Mouse (Mus musculus): ENCODE measurements around the gene Snrpa1. TPM values are rescaled to one million over a fixed set of nuclear protein-coding genes. Genes with fewer than 3 reads are reported as not detected.

The Snrpa1 gene
- total and polyA plus RNA-seq, 3 experiments: 92.9 to 157 (median 130) TPM

DNA sequence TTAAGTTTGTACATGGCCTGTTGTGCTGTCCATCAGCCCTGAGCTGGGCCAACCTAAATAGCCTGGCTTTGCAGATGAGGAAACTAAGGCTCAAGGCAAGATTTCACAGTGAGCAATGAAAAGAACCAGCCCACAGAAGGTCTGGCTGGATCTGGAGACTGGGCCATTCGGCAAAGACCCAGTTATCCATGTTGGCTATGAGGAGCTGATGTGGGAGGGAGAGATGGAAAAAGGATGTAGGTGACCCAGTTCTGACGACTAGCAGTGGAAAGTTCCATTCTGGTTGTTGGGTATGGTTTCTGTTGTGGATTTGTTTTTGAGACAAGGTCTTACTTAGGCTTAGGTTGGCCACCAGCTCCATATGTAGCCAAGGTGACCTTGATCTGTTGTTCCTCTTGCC is 29.3 kb downstream of the Snrpa1 start:
- DNase-seq (ENCODE audit: low spot score) (no peak), ATAC-seq (ENCODE audit: extremely low read depth, insufficient number of reproducible peaks, low FRiP score, poor library complexity, severe bottlenecking) (no peak)
- Histone ChIP-seq H3K9me3 (replicated peaks) (no peaks in the 10 kb centered on the region), H3K4me1 (ENCODE audit: insufficient read depth, low read depth, low read length) (0 out of 2 replicates have a peak, but pooled peaks cover 3% of the 10 kb centered on the region), H3K4me3 (ENCODE audit: low read depth, low read length) (no peak overlapping the region), H3K27me3 (ENCODE audit: insufficient read depth, low read length) (no peaks in the 10 kb centered on the region), H3K36me3 (replicated peaks) (peaks cover 95% of the 10 kb centered on the region)
- TF ChIP-seq TAL1 (conservative IDR thresholded peaks at IDR 0.05; ENCODE audit: low read depth, low read length): no peak
- TF ChIP-seq CTCF (IDR thresholded peaks at IDR 0.05; ENCODE audit: low read depth, low read length): no peak
- TF ChIP-seq POLR2AphosphoS5 (IDR thresholded peaks at IDR 0.05; ENCODE audit: insufficient replicate concordance, low read depth, low read length): no peak
- TF ChIP-seq GATA2 (IDR thresholded peaks at IDR 0.05; ENCODE audit: borderline replicate concordance, low read depth, low read length): no peak
- no peak for TF ChIP-seq GATA1 (IDR thresholded peaks at IDR 0.05; ENCODE audit: borderline replicate concordance, low read length)

DNA sequence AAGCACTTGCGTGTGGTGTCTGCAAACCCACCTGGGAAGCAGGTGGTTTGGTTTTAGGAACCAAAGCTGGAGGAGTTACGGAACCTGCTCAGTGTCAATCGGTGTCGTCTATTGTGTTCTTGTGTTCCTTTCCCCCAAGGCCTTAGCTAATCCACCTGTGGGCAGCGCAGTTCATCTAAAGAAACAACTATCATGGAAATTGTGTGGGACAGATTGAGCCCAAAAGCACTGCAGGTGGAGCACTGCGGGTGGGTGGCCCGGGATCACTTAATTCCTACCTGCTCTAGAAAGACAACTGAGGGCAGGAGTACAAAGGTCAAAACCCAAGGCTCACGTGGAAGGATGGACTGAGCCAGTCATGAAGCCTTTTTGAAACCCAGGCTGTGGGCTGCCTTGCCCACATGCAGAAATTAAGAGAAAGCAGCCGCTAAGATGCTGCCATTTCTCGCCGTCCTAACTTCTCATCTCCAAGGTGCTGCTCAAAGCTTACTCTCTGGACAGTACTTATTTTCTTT is 31.9 kb downstream of the Snrpa1 start:
- DNase-seq (ENCODE audit: low spot score): no peak
- Histone ChIP-seq H3K36me3 (replicated peaks) (peaks cover 68% of the 10 kb centered on the region), H3K4me3 (ENCODE audit: low read depth, low read length) (no peak overlapping the region), H3K9me3 (replicated peaks) (no peaks in the 10 kb centered on the region), H3K27me3 (ENCODE audit: insufficient read depth, low read length) (peaks cover 10% of the 10 kb centered on the region), H3K4me1 (ENCODE audit: insufficient read depth, low read depth, low read length) (no peaks in the 10 kb centered on the region)
- no peak for ATAC-seq (ENCODE audit: extremely low read depth, insufficient number of reproducible peaks, low FRiP score, poor library complexity, severe bottlenecking)
- TF ChIP-seq GATA2 (IDR thresholded peaks at IDR 0.05; ENCODE audit: borderline replicate concordance, low read depth, low read length) (no peak), GATA1 (IDR thresholded peaks at IDR 0.05; ENCODE audit: borderline replicate concordance, low read length) (no peak), CTCF (IDR thresholded peaks at IDR 0.05; ENCODE audit: low read depth, low read length) (no peak), TAL1 (conservative IDR thresholded peaks at IDR 0.05; ENCODE audit: low read depth, low read length) (no peak), POLR2AphosphoS5 (IDR thresholded peaks at IDR 0.05; ENCODE audit: insufficient replicate concordance, low read depth, low read length) (no peak)

DNA sequence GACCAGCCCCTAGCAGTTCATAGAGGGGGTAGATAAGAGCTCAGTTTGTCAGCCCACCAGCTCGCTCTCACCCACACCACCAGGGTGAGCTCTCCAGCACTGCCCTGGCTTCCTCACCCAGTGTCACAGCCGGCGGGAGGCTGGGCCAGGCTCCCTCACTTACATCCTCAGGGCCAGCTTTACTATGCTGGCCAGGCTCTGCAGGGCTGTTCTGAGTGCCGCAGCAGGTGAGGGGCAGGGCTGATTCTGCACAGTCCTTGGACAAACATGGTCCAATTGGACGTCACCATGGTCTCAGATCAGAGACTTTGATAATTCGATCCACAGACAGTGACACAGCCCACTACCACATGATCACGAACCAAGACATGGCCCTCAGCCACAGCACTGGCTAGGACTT is 32.8 kb downstream of the Snrpa1 start:
- TF ChIP-seq POLR2AphosphoS5 (IDR thresholded peaks at IDR 0.05; ENCODE audit: insufficient replicate concordance, low read depth, low read length) (no peak), GATA2 (IDR thresholded peaks at IDR 0.05; ENCODE audit: borderline replicate concordance, low read depth, low read length) (no peak), GATA1 (IDR thresholded peaks at IDR 0.05; ENCODE audit: borderline replicate concordance, low read length) (no peak), TAL1 (conservative IDR thresholded peaks at IDR 0.05; ENCODE audit: low read depth, low read length) (no peak), CTCF (IDR thresholded peaks at IDR 0.05; ENCODE audit: low read depth, low read length) (no peak)
- DNase-seq (ENCODE audit: low spot score) (no peak), ATAC-seq (ENCODE audit: extremely low read depth, insufficient number of reproducible peaks, low FRiP score, poor library complexity, severe bottlenecking) (no peak)
- H3K4me1 ChIP-seq (ENCODE audit: insufficient read depth, low read depth, low read length): peaks cover 5% of the 10 kb centered on the region
- H3K9me3 ChIP-seq (replicated peaks): no peaks in the 10 kb centered on the region
- H3K27me3 ChIP-seq (ENCODE audit: insufficient read depth, low read length): peaks cover 16% of the 10 kb centered on the region
- peaks cover 61% of the 10 kb centered on the region for H3K36me3 ChIP-seq (replicated peaks)
- H3K4me3 ChIP-seq (ENCODE audit: low read depth, low read length): no peak overlapping the region

DNA sequence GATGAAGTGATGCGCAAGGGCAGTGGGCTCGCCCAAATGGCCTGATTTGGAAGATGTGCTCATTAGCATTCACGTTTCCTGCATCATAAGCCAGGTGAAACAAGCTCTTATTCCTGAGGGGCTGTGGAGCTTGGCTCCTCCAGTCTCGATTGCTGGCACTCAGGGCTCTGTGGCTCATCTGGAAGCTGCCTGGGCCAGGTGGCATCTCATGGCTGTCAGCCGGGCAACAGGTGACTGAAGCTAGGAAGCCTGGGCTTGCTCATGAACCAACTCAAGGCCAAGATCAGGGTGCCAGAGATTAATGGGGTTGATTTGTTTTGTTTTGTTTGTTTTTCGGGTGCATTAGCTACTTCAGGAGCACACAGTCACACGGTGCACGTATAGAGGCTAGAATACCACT is 33.9 kb downstream of the Snrpa1 start:
- Histone ChIP-seq H3K4me3 (ENCODE audit: low read depth, low read length) (no peak overlapping the region), H3K9me3 (replicated peaks) (no peaks in the 10 kb centered on the region), H3K4me1 (ENCODE audit: insufficient read depth, low read depth, low read length) (peaks cover 8% of the 10 kb centered on the region), H3K27me3 (ENCODE audit: insufficient read depth, low read length) (peaks cover 16% of the 10 kb centered on the region), H3K36me3 (replicated peaks) (peaks cover 50% of the 10 kb centered on the region)
- ATAC-seq (ENCODE audit: extremely low read depth, insufficient number of reproducible peaks, low FRiP score, poor library complexity, severe bottlenecking) (no peak), DNase-seq (ENCODE audit: low spot score) (no peak)
- TF ChIP-seq GATA1 (IDR thresholded peaks at IDR 0.05; ENCODE audit: borderline replicate concordance, low read length): no peak
- TF ChIP-seq POLR2AphosphoS5 (IDR thresholded peaks at IDR 0.05; ENCODE audit: insufficient replicate concordance, low read depth, low read length): no peak
- no peak for TF ChIP-seq CTCF (IDR thresholded peaks at IDR 0.05; ENCODE audit: low read depth, low read length)
- TF ChIP-seq GATA2 (IDR thresholded peaks at IDR 0.05; ENCODE audit: borderline replicate concordance, low read depth, low read length): no peak
- TF ChIP-seq TAL1 (conservative IDR thresholded peaks at IDR 0.05; ENCODE audit: low read depth, low read length): no peak

DNA sequence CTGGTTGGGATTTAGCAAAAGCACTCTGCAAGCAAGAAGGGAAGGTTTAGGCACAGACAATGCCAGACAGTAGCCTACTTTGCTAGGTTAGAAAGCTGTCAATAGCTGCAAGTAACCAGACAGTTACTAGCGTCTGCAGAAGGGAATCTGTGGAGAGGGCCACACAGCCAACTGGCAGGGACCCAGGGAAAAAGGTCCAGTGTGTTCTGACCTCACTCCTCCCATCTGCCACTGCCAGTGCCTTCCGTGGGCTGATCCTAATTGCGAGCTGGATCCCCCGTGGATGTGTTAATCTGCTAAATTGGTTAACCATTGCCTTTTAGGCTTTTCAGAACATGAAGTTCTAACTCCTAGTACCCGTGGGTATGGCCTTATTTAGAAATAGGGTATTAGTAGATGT is 35.3 kb downstream of the Snrpa1 start:
- H3K4me3 ChIP-seq (ENCODE audit: low read depth, low read length): no peak overlapping the region

DNA sequence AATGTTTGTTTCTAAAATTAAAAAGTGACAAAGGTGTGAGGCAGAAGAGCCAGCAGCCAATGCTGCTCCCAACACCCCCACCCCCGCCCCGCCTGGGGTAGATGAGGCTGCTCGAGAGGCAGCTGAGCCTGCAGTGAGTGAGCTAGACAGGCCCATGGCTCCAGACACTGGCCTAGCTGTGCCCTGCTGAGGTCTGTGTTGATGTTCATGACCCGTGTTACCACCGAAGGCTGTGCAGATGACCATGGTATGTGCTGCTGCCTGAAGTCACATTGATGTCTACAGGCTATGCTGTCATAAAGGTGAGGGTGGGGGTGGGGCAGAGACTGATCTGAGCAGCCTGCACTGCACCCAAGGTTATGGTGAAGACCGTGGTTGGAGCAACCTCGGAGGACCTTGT is 40.0 kb downstream of the Snrpa1 start:
- DNase-seq (ENCODE audit: low spot score) (no peak), ATAC-seq (ENCODE audit: extremely low read depth, insufficient number of reproducible peaks, low FRiP score, poor library complexity, severe bottlenecking) (no peak)
- peaks cover 56% of the 10 kb centered on the region for H3K27me3 ChIP-seq (ENCODE audit: insufficient read depth, low read length)
- peaks cover 18% of the 10 kb centered on the region for H3K4me1 ChIP-seq (ENCODE audit: insufficient read depth, low read depth, low read length)
- H3K36me3 ChIP-seq (replicated peaks): no peaks in the 10 kb centered on the region
- no peak for TF ChIP-seq TAL1 (conservative IDR thresholded peaks at IDR 0.05; ENCODE audit: low read depth, low read length)
- TF ChIP-seq CTCF (IDR thresholded peaks at IDR 0.05; ENCODE audit: low read depth, low read length): no peak
- no peak for TF ChIP-seq GATA2 (IDR thresholded peaks at IDR 0.05; ENCODE audit: borderline replicate concordance, low read depth, low read length)
- TF ChIP-seq POLR2AphosphoS5 (IDR thresholded peaks at IDR 0.05; ENCODE audit: insufficient replicate concordance, low read depth, low read length): no peak
- no peak for TF ChIP-seq GATA1 (IDR thresholded peaks at IDR 0.05; ENCODE audit: borderline replicate concordance, low read length)
- no peak overlapping the region for H3K4me3 ChIP-seq (ENCODE audit: low read depth, low read length)
- no peaks in the 10 kb centered on the region for H3K9me3 ChIP-seq (replicated peaks)

More for the DNA sequence above, 35.3 kb downstream of the Snrpa1 start:
- no peak for TF ChIP-seq POLR2AphosphoS5 (IDR thresholded peaks at IDR 0.05; ENCODE audit: insufficient replicate concordance, low read depth, low read length)
- no peak for TF ChIP-seq GATA1 (IDR thresholded peaks at IDR 0.05; ENCODE audit: borderline replicate concordance, low read length)
- no peak for TF ChIP-seq CTCF (IDR thresholded peaks at IDR 0.05; ENCODE audit: low read depth, low read length)
- TF ChIP-seq TAL1 (conservative IDR thresholded peaks at IDR 0.05; ENCODE audit: low read depth, low read length): no peak
- no peak for TF ChIP-seq GATA2 (IDR thresholded peaks at IDR 0.05; ENCODE audit: borderline replicate concordance, low read depth, low read length)
- H3K36me3 ChIP-seq (replicated peaks): peaks cover 36% of the 10 kb centered on the region
- DNase-seq (ENCODE audit: low spot score): no peak
- H3K27me3 ChIP-seq (ENCODE audit: insufficient read depth, low read length): peaks cover 24% of the 10 kb centered on the region
- no peak for ATAC-seq (ENCODE audit: extremely low read depth, insufficient number of reproducible peaks, low FRiP score, poor library complexity, severe bottlenecking)
- peaks cover 11% of the 10 kb centered on the region for H3K4me1 ChIP-seq (ENCODE audit: insufficient read depth, low read depth, low read length)
- H3K9me3 ChIP-seq (replicated peaks): no peaks in the 10 kb centered on the region
